Mouse (Mus musculus): Measurements from ENCODE around the gene Ctf1. TPM values are rescaled to one million over a fixed set of nuclear protein-coding genes. Genes with fewer than 3 reads are reported as not detected.
"Not testable (repeated sequence)": the region's sequence is repeated elsewhere in the genome, so short reads cannot be mapped to it uniquely, and the experiment has no call there.

The Ctf1 gene
- polyA plus RNA-seq, 1 experiment from 2014 or later: 19.0 TPM

- no peak for DNase-seq (ENCODE audit: low spot score)
- Histone ChIP-seq H3K4me2 (ENCODE audit: low read depth, low read length) (no peak overlapping the region), H3K27ac (replicated peaks; ENCODE audit: low read depth, low read length) (no peak overlapping the region), H3K36me3 (replicated peaks; ENCODE audit: control insufficient read depth, insufficient read depth, low read depth, low read length) (no peaks in the 10 kb centered on the region), H3K4me3 (ENCODE audit: low read depth, low read length) (no peak overlapping the region), H3K9me3 (replicated peaks; ENCODE audit: control insufficient read depth, low read length) (no peaks in the 10 kb centered on the region), H3K27me3 (ENCODE audit: control insufficient read depth, insufficient read depth, low read length) (no peaks in the 10 kb centered on the region), H3K9ac (replicated peaks; ENCODE audit: low read length) (no peak overlapping the region), H3K4me1 (ENCODE audit: control insufficient read depth, insufficient read depth, low read length) (no peaks in the 10 kb centered on the region)
- no peak for ATAC-seq (replicated peaks; ENCODE audit: insufficient number of reproducible peaks, low FRiP score, low TSS enrichment, low read depth)
- WGBS: 51% methylated on average over 6 of the region's 6 CpGs
Observed at GRCm38 (mm10) chr7:127725924-127726323, 13.4 kb downstream of the Ctf1 start.

GRCm38 (mm10) chr7:127727898-127728297 is 15.4 kb downstream of the Ctf1 start:
- no peak for DNase-seq (ENCODE audit: low spot score)
- no peak overlapping the region for H3K9ac ChIP-seq (replicated peaks; ENCODE audit: low read length)
- no peaks in the 10 kb centered on the region for H3K36me3 ChIP-seq (replicated peaks; ENCODE audit: control insufficient read depth, insufficient read depth, low read depth, low read length)
- ATAC-seq (replicated peaks; ENCODE audit: insufficient number of reproducible peaks, low FRiP score, low TSS enrichment, low read depth): no peak
- no peak overlapping the region for H3K27ac ChIP-seq (replicated peaks; ENCODE audit: low read depth, low read length)
- H3K4me3 ChIP-seq (ENCODE audit: low read depth, low read length): no peak overlapping the region
- WGBS: 87% methylated on average over 7 of the region's 7 CpGs
- no peaks in the 10 kb centered on the region for H3K9me3 ChIP-seq (replicated peaks; ENCODE audit: control insufficient read depth, low read length)
- no peaks in the 10 kb centered on the region for H3K27me3 ChIP-seq (ENCODE audit: control insufficient read depth, insufficient read depth, low read length)
- H3K4me1 ChIP-seq (ENCODE audit: control insufficient read depth, insufficient read depth, low read length): no peaks in the 10 kb centered on the region
- no peak overlapping the region for H3K4me2 ChIP-seq (ENCODE audit: low read depth, low read length)

GRCm38 (mm10) chr7:127730170-127730569 is 17.6 kb downstream of the Ctf1 start:
- H3K27me3 ChIP-seq (ENCODE audit: control insufficient read depth, insufficient read depth, low read length): no peaks in the 10 kb centered on the region
- no peak overlapping the region for H3K4me3 ChIP-seq (ENCODE audit: low read depth, low read length)
- no peaks in the 10 kb centered on the region for H3K9me3 ChIP-seq (replicated peaks; ENCODE audit: control insufficient read depth, low read length)
- H3K27ac ChIP-seq (replicated peaks; ENCODE audit: low read depth, low read length): no peak overlapping the region
- H3K4me1 ChIP-seq (ENCODE audit: control insufficient read depth, insufficient read depth, low read length): no peaks in the 10 kb centered on the region
- no peak overlapping the region for H3K9ac ChIP-seq (replicated peaks; ENCODE audit: low read length)
- no peak for DNase-seq (ENCODE audit: low spot score)
- ATAC-seq (replicated peaks; ENCODE audit: insufficient number of reproducible peaks, low FRiP score, low TSS enrichment, low read depth): no peak
- H3K4me2 ChIP-seq (ENCODE audit: low read depth, low read length): no peak overlapping the region
- WGBS: 73% methylated on average over 4 of the region's 4 CpGs
- no peaks in the 10 kb centered on the region for H3K36me3 ChIP-seq (replicated peaks; ENCODE audit: control insufficient read depth, insufficient read depth, low read depth, low read length)

GRCm38 (mm10) chr7:127732066-127732465 is 19.5 kb downstream of the Ctf1 start, which contains the start of gene Ctf2:
Ctf2 (minus strand) TSS chr7:127732166.
- ATAC-seq (replicated peaks; ENCODE audit: insufficient number of reproducible peaks, low FRiP score, low TSS enrichment, low read depth); H3K27me3 ChIP-seq (ENCODE audit: control insufficient read depth, insufficient read depth, low read length); H3K4me3 ChIP-seq (ENCODE audit: low read depth, low read length); H3K4me1 ChIP-seq (ENCODE audit: control insufficient read depth, insufficient read depth, low read length); H3K9me3 ChIP-seq (replicated peaks; ENCODE audit: control insufficient read depth, low read length); H3K4me2 ChIP-seq (ENCODE audit: low read depth, low read length); H3K36me3 ChIP-seq (replicated peaks; ENCODE audit: control insufficient read depth, insufficient read depth, low read depth, low read length); H3K9ac ChIP-seq (replicated peaks; ENCODE audit: low read length); DNase-seq (ENCODE audit: low spot score); H3K27ac ChIP-seq (replicated peaks; ENCODE audit: low read depth, low read length): not testable (repeated sequence)
- WGBS: no CpG with 5 or more reads among the region's 5 CpGs

GRCm38 (mm10) chr7:127744366-127745045 is 32.0 kb downstream of the Ctf1 start, which contains the start of gene Fbxl19:
Fbxl19 (plus strand) TSS chr7:127744543.
- H3K36me3 ChIP-seq (replicated peaks; ENCODE audit: control insufficient read depth, insufficient read depth, low read depth, low read length): peaks cover 3% of the 10 kb centered on the region
- H3K9ac ChIP-seq (replicated peaks; ENCODE audit: low read length): peak within 1 kb of the TSS; percentile 71
- peak within 1 kb of the TSS; percentile 55 for H3K4me2 ChIP-seq (ENCODE audit: low read depth, low read length)
- no peaks in the 10 kb centered on the region for H3K9me3 ChIP-seq (replicated peaks; ENCODE audit: control insufficient read depth, low read length)
- no peaks in the 10 kb centered on the region for H3K4me1 ChIP-seq (ENCODE audit: control insufficient read depth, insufficient read depth, low read length)
- under 1% methylated on average over 26 of the region's 26 CpGs for WGBS
- DNase-seq (ENCODE audit: low spot score): peak; percentile 87
- ATAC-seq (replicated peaks; ENCODE audit: insufficient number of reproducible peaks, low FRiP score, low TSS enrichment, low read depth): no peak
- no peaks in the 10 kb centered on the region for H3K27me3 ChIP-seq (ENCODE audit: control insufficient read depth, insufficient read depth, low read length)
- H3K4me3 ChIP-seq (ENCODE audit: low read depth, low read length): peak within 1 kb of the TSS; percentile 88
- H3K27ac ChIP-seq (replicated peaks; ENCODE audit: low read depth, low read length): peak within 1 kb of the TSS; percentile 95

- peak; percentile 98 for DNase-seq (ENCODE audit: low spot score)
- H3K9ac ChIP-seq (replicated peaks; ENCODE audit: low read length): peak overlapping the region; percentile 71
- peak; percentile 81 for ATAC-seq (replicated peaks; ENCODE audit: insufficient number of reproducible peaks, low FRiP score, low TSS enrichment, low read depth)
- H3K27ac ChIP-seq (replicated peaks; ENCODE audit: low read depth, low read length): peak overlapping the region; percentile 95
- peak overlapping the region; percentile 88 for H3K4me3 ChIP-seq (ENCODE audit: low read depth, low read length)
- peaks cover 7% of the 10 kb centered on the region for H3K36me3 ChIP-seq (replicated peaks; ENCODE audit: control insufficient read depth, insufficient read depth, low read depth, low read length)
- WGBS: 0% methylated on average over 19 of the region's 19 CpGs
- no peaks in the 10 kb centered on the region for H3K27me3 ChIP-seq (ENCODE audit: control insufficient read depth, insufficient read depth, low read length)
- no peaks in the 10 kb centered on the region for H3K9me3 ChIP-seq (replicated peaks; ENCODE audit: control insufficient read depth, low read length)
- H3K4me1 ChIP-seq (ENCODE audit: control insufficient read depth, insufficient read depth, low read length): no peaks in the 10 kb centered on the region
- peak overlapping the region; percentile 55 for H3K4me2 ChIP-seq (ENCODE audit: low read depth, low read length)
Observed at GRCm38 (mm10) chr7:127745251-127745651, 32.7 kb downstream of the Ctf1 start.

GRCm38 (mm10) chr7:127745652-127746493 is 33.3 kb downstream of the Ctf1 start:
- H3K4me2 ChIP-seq (ENCODE audit: low read depth, low read length): peak overlapping the region; percentile 59
- peaks cover 12% of the 10 kb centered on the region for H3K36me3 ChIP-seq (replicated peaks; ENCODE audit: control insufficient read depth, insufficient read depth, low read depth, low read length)
- H3K4me3 ChIP-seq (ENCODE audit: low read depth, low read length): peak overlapping the region; percentile 88
- H3K9me3 ChIP-seq (replicated peaks; ENCODE audit: control insufficient read depth, low read length): no peaks in the 10 kb centered on the region
- DNase-seq (ENCODE audit: low spot score): peak; percentile 99
- peak overlapping the region; percentile 90 for H3K9ac ChIP-seq (replicated peaks; ENCODE audit: low read length)
- peak overlapping the region; percentile 95 for H3K27ac ChIP-seq (replicated peaks; ENCODE audit: low read depth, low read length)
- ATAC-seq (replicated peaks; ENCODE audit: insufficient number of reproducible peaks, low FRiP score, low TSS enrichment, low read depth): peak; percentile 76
- no peaks in the 10 kb centered on the region for H3K4me1 ChIP-seq (ENCODE audit: control insufficient read depth, insufficient read depth, low read length)
- WGBS: under 1% methylated on average over 37 of the region's 39 CpGs
- no peaks in the 10 kb centered on the region for H3K27me3 ChIP-seq (ENCODE audit: control insufficient read depth, insufficient read depth, low read length)

Measured in embryonic facial prominence, embryonic 11.5 days (tissue).